Mouse (Mus musculus) layer of hippocampus, adult 9-11 months (tissue): ENCODE results near the gene Sprr2e.

Experiments
- DNase-seq: peaks from one replicate; pipeline ENCODE4 v3.0.0; 2022

Sprr2e gene

GRCm38 (mm10) chr3:92351843-92352242 is at the start of gene Sprr2e:
Gene Sprr2e (plus strand): TSS chr3:92352143.
- no peak for DNase-seq

GRCm38 (mm10) chr3:92307406-92307805 is 44.5 kb upstream of the Sprr2e start:
- DNase-seq = no peak

- DNase-seq = no peak
These were observed 35.6 kb upstream of the Sprr2e start, which contains the start of gene Sprr2b for GRCm38 (mm10) chr3:92316320-92316719. Gene Sprr2b (plus strand): TSS chr3:92316620.

- DNase-seq = no peak
These were observed 34.6 kb upstream of the Sprr2e start for GRCm38 (mm10) chr3:92317384-92317783.

GRCm38 (mm10) chr3:92336278-92336677 is 15.7 kb upstream of the Sprr2e start:
- no peak for DNase-seq

GRCm38 (mm10) chr3:92338840-92339239 is 13.1 kb upstream of the Sprr2e start, which contains the start of gene Sprr2d:
Gene Sprr2d (plus strand): TSS chr3:92339140.
- DNase-seq = no peak

GRCm38 (mm10) chr3:92361619-92362018 is 9.7 kb downstream of the Sprr2e start:
- no peak for DNase-seq

- no peak for DNase-seq
These were observed 12.9 kb downstream of the Sprr2e start, which contains the start of gene Sprr2f for GRCm38 (mm10) chr3:92364887-92365286. Gene Sprr2f (plus strand): TSS chr3:92365187.

GRCm38 (mm10) chr3:92373613-92374012 is 21.7 kb downstream of the Sprr2e start:
- DNase-seq = no peak

- no peak for DNase-seq
These were observed 33.4 kb downstream of the Sprr2e start, which contains the start of gene Sprr2h for GRCm38 (mm10) chr3:92385385-92385784. Gene Sprr2h (plus strand): TSS chr3:92385685.

- DNase-seq = no peak
These were observed 42.4 kb downstream of the Sprr2e start for GRCm38 (mm10) chr3:92394301-92394700.
